Mouse (Mus musculus): ENCODE data around the gene Rerg. TPM values are rescaled to one million over a fixed set of nuclear protein-coding genes. Genes with fewer than 3 reads are reported as not detected.
A peak's percentile ranks its signal among the peaks of the same experiment; 100 is the strongest.

Gene Rerg
- total RNA-seq (2021) = 1 to 10 TPM; 2.8 to 3.8 TPM
- long read RNA-seq, experiment 1, transcript Rerg-202 (5 exons, 2,262 nt) = major isoform, 9 of 9 reads
- long read RNA-seq, experiment 1, partial matches to known transcripts = 0 of 9 reads
- long read RNA-seq, experiment 1, other reads (novel, unspliced or antisense) = 0 of 9 reads
- long read RNA-seq, experiment 2, transcript Rerg-202 (5 exons, 2,262 nt) = major isoform, 5 of 5 reads
- long read RNA-seq, experiment 2, partial matches to known transcripts = 0 of 5 reads
- long read RNA-seq, experiment 2, other reads (novel, unspliced or antisense) = 0 of 5 reads

DNA sequence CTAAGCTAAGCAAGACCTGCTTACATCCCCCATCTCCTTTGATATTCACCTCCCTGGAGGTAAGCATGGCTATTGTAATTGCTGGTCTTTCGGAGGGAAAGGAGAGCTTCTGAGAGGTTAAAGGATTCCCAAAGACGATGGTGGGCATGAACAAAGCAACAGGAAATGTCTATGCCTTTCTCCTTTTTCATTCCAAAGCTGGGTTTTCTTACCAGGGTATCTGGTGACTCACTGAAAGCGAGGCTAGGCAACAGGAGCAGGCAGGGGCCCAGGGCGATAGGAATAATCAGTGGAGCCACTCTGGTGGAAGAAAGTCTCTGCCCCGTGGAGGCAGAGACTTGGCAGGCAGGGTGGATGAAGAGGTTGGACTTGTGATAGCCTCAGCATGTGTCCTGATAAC is at the start of gene Rerg:
TSS of gene Rerg (minus strand) at position 272 of the 400 bp plus-strand sequence.
- no peak for DNase-seq

DNA sequence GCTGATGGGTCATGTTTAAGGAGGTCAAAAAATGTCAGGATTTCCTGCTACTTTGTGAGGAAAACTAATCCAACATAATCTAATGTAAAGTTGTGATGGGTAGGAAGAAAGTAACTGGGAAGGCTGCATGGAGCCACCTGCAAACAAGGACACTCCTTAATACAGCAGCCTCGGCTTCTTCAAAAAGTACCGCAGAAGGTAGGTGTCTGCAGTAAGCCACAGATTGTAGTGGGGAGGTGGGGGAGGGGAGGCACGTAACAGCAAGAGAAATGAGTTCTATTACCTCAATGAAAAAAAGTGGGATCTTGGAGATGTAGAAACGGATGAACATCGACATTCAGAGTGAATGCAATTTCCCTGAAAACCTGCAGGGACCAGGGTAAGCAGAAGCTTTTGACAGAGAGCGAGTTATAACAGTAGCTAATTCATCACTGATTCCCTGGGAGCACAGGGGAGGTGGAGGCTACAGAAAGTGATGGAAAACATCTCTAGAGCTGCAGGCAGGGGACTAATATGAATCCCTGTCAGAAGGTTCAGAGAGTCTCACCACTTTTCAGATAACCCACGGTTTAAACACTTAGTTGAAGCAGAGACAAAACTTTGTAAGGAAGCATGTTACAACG is 47.7 kb upstream of the Rerg start:
- no peak for DNase-seq

DNA sequence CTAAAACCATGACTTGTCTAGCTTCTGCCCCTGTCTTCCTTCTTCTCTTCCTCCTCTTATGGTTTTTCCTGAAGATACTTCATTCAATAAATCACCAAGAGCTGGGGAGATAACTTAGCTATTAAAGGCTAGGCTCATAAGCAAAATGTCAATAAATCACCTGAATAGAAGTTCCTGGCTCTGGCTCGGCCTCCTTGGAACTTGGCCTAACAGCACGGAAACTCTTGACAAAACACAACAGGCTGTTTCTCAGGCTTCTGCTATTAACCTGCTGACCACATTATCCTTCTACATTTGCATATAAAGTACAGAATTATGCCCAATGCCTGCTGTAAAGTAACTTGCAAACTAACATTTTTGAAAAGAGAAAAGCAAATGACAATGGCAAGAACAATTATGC is 41.1 kb upstream of the Rerg start:
- DNase-seq = no peak

DNA sequence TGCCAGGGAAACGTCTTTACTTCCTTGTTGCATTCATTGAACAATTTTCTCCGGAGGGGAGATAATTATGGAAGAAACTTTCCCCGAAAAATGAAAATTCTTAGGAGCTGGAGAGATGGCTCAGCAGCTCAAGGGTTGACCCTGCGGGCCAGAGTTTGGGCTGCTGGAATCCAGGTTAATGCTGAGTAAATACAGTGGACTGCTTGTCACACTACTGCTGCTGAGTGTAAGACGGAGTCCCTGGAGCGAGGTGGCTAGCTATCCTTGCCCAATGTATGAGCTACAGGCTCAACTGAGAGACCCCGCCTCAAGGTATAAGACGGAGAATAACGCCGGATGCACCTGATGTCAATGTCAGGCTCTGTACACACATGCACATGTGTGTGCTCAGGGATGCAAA is 40.7 kb upstream of the Rerg start:
- DNase-seq = no peak

DNA sequence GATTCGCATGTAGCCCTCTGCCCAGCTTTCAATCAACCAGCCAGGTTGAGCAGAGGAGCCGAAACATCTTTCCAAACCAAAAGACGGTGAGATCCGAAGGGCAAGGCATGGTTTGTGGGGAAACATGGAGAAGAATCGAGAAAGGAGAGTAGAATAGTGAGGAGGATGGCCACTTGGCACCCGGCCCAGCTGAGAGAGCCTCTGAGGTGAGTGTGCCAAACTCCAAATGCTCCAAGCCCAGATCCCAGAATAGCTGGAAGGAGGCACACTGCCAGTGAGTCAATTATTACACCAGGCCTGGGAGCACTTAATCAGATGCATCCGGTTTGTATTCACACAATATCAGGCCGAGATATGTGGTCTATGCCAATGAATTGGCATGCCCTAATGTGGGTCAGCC is 39.7 kb upstream of the Rerg start:
- DNase-seq = peak; percentile 63

DNA sequence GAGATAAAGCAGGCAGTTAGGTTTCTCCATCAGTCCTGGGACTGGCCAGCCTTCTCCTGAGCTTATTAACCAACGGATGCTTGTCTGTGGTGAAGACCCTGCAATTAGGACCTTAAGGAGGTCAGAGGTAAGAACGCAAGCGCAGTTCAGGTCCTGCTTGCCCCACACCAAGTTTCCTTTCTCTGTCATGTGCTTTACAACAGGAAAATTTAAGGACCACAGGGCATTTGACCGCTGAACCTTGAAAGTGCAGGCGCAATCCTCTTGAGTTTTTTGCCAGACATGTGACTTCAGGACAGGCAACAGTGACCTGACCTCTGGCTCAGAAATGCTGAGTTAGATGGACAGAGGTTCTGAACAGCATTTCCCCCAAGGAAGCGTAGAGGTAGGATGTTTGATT is 36.8 kb upstream of the Rerg start:
- no peak for DNase-seq

DNA sequence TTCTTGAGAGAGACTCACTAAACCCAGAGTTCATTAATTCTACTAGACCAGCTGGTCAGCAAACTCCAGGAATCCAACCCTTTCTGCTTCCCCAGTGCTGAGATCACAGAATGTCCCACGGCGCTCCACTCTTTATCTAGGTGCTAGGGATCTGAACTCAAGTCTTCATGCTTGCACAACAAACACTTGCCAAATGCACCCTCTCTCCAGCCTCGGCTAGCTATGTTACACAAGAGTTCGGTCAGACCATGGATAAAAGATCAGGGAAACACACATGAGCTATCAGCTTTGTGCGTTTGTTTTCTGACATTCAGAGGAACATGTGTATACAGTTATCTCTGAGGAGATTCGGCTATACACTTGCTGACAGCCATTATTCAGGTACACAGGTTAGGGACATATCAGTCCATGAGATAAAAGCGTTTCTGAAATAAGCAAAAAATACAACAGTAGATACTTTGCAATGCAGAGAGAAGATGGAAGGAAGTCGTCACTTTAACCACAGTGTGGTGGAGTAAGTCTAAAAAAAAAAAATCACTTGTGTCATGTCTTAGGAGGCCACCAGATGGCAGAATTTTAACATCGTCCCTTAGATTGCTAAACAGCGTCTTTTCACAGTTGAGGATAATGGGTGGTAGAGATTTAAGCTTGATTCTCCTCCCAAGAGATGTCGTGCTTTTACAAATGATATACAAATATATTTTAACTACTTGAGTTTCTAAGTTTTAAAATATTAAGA is 35.5 kb upstream of the Rerg start:
- DNase-seq = no peak

DNA sequence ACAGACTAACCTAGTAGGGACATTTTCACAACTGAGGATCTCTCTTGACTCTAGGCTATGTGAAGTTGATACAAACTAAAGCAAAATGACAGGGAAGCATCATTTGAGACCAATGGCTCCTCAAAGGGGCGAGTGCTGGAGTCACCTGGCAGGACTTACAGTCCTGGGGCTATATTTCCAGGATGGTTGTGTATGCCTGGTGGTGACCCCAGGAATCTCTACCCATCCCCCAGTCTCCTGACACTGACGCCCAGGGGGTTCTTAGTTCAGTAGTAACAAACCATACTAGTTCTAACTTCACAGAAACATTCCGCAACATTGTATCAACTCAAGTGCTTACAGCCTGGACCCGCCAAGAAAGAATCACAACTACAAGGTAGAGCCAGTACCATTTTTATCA is 32.4 kb upstream of the Rerg start:
- DNase-seq = no peak

DNA sequence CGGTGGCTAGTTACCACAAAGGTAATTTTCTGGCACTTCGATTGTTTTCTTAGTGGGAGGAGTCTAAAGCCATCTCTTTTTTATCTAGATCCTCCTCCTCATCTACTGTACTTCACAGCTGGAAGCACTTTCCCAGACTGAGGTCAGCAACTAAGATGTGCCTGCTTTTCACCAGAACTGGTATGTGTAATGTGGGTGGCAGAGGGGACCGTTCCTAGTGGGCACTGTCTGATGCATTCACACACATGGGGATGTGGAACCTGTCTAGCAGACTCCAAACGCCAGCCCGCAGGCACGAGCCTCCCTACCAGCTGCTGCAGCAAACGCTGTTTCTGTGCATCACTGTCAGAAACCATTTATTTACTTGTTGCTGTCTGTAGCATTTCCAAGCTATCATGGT is 31.3 kb upstream of the Rerg start:
- no peak for DNase-seq

DNA sequence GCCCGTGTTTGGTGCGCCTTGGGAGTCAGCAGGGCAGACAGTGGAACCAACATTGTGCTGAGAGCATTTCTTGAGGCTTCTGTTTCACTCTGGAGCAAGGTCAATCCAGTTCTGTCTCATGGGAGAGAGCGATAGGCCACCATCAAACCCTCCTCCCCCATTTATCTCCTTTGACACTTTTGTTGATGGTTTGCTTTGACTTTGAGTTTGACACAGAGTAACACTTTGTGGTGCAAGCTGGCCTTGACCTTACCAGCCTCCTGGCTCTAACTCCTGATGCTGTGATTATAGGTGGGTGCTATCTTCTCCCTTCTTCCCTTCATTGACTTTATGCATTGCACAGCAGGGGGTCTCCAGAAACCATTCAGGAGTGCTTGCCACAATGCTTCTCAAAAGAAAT is 30.9 kb upstream of the Rerg start:
- DNase-seq = no peak

DNA sequence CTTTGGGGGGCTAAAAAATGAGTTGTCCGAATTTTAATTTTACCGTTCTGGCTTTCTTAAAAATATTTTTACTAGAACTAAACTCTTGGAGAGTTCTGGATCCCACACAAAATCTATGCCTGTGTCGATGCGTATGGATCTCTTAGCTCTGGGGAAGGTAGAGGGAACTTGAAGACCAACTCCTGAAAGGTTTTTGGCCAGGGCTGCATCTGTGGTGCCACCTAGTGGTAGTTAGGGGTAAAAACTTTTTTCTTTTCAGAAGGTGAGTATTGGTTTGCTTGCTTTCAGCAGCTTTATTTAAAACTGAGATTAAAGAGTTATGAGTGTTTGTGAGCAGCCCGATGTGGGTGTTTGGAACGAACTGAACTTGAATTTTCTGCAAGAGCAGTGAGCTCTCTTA is 21.8 kb upstream of the Rerg start:
- DNase-seq = no peak

DNA sequence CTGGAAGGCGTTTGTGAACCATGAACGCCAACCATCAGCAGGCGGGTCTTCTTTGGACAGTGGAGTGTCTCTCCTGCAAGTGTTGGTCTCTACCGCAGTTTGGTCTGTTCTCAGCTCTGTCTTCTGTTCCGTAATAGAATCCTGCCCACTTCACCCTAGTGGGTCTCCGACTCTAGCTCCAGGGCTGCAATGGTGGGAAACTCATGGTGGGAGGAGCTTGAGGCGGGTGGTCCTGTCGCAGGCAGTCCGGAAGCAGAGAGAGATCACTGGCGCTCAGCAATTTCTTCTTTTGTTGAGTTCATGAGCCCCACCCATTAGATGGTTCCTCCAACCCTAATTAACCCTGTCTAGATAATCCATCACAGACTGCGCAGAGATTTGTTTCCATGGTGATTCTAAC is 20.7 kb upstream of the Rerg start:
- DNase-seq = no peak

DNA sequence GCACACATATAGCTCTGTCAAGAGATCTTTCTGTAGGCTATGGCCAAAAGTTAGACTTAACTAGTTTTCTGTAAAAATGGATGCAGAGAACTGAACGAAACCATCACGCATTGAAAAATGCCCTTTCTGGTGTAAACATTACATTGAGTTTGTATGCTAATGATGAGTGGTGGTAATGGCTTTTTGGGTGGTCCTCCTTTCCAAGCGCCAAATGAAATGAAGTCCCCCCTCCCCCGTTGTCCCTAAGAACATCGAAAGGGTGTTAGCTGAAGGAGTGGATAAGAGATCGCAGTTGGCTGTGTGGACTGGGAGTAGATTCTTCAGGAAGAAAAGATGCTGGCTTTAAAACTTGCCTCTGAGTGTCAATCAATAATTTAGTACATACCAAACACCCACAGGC is 20.3 kb upstream of the Rerg start:
- no peak for DNase-seq

DNA sequence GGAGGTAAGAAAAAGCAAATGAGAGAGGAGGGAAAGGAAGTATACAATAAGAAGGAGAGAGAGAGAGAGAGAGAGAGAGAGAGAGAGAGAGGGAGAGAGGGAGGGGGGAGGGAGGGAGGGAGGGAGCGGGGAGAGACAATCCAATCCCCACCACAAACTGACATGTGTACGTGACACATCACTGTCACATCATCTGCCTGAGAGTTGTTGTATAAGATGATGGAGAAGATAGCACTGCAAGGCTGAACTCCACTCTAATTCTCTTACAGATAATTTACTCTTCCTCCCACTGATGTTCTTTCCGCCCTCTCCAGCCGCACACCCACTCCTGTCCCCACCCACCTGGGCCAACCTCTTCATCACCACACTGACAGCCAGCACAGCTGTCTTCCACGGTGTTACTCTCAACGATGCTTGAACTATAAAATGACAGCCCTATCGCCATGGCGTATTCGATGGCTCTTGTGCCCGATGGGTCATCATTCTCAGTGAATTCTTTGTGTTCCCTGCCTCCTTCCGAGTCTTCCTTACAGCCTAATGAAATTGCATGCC is 18.2 kb upstream of the Rerg start:
- DNase-seq = no peak

DNA sequence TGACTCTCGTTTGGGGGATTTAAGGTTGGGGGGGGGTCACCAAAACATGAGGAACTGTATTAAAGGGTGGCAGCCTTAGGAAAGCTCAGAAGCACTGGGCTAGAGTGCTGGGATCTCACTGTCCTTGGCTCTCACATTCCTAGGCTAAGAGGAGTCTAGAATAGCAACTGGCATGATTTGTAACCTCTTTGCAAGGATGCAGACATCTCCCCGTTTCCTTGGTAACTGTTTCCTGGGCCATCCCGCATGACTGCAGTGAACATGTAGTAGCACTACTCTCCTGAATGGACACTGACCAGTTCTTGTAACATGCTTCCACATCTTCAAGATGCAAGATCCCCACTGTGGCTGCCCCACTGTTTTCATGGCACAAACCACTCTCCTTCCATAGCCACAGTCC is 17.1 kb upstream of the Rerg start:
- no peak for DNase-seq

DNA sequence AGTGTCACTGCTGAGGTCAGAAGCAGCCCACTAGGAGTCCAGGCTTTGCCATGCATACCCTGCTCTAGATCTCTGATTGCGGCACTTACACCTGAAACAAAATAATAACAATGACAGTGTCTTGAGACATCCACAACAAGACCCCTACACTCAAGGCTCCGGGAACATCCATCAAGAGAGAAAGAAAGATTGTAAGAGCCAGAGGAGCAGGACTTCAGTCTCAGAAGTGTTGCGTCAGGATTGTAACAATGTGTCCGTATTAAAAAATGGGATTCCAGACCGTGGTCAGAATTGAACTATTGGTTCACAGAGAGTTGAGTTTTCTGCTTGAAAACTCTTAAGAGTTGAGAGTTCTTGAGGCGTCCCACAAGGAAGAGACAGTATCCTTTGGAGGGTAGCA is 10.3 kb upstream of the Rerg start:
- DNase-seq = no peak

DNA sequence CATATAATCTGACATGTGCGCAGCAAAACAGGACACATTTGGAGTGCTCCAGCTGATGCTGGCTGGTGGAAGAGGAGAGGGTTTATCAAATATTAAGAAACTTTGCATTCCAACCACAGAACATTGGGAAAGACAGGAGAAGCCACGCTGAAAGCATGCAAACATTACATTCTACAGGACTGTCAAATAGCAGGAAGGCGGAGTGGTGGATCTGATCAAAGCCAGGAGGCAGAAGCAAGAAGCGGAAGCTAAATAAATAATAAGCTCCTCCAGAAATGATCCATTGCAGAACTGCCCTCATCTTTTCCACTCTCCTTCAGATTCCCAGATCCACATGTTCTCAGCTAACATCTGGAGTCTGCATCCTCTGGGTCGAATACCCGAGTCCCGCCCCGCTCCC is 9.8 kb upstream of the Rerg start:
- no peak for DNase-seq

DNA sequence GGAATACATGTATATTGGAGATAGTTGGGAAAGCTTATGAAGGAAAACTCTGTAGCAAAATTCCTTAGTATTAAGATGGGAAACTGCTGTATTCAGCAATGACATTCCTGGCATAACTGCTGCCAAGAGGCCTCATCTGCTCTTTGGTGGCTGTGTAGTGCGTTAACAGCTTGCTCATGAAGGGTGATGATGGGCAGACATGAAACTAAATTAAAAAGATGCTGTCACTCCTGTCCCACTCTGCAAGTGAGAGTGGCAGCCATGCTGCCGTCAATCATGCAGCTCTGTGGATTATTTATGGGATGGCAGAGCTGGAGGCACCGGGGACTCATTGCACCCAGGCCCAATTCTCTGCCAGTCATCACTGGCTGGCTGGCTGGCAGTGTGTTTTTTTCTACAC is 8.7 kb upstream of the Rerg start:
- no peak for DNase-seq

DNA sequence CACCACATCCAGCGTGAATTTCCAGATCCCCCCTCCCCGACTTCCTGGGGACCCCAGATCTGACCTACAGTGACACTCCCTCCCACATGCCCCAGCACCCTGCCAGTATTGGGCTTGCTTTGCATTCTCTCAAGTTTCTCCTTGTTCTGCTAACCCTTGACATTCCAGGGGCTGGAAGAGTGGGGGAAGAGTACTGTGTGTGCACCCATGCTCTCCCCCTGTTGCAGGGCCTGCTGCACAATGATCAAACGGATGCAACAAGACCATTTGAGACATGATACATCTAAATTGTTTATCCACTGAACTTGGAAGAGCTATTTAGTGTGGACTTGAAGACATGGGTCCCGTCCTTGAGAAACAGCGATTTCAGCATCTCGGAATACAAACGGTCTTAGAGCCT is 349 bp upstream of the Rerg start:
- no peak for DNase-seq

DNA sequence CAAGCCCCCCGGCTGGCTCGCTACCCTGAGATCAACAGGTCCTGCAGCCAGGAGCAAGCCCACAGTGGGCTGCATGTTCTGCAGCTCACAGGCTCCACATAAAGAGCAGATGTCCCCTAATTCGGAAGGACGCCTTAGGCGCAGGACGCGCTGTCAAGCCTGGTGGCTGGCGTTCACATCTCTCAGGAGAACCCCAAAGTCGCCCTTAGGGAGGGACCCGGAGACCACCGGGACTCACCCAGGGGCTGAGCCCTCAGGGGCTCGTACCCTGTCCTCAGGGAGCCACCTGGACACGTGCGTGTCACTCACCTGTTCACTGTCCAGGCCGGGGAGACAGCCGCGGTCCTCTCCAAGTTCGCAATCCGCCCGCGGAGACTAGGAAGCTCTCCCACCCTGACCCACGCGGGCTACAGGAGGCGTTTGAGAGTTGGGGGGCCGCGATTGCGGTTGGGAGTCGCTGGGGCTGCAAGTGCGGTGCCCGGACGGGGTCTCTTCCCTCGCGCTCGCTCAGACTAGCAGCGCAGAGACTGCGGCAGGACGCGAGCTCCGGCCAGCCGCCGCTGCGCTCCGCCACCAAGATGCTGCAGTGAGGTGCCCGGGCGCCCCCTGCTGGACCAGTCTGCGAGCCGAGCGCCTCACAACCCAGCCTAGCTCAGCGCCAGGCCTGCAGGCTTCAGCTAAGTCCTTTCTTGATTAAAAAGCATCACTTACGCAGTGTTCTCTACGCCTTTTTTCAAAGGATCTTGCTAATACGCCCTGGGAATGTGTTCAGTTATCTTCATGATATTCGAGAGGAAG is 927 bp downstream of the Rerg start:
- peak; percentile 98 for DNase-seq

DNA sequence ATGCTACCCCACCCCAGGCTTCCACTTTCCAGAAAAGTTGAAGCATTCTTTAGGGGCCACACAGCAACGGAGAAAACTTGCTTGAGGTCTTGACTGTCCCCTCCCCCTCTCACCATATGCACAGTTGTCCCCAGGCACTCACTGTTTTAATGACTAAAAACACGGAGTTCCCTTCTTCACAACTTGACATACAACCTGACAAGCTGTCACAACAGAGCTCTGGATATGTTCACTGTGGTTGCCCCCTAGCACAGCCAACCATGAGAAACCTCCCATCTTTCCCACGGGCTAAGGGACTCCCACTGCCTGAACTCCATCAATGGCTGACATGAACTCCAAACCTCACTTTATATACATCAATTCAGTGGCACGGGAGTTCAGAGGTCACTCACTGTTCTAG is 3.5 kb downstream of the Rerg start:
- DNase-seq = no peak

DNA sequence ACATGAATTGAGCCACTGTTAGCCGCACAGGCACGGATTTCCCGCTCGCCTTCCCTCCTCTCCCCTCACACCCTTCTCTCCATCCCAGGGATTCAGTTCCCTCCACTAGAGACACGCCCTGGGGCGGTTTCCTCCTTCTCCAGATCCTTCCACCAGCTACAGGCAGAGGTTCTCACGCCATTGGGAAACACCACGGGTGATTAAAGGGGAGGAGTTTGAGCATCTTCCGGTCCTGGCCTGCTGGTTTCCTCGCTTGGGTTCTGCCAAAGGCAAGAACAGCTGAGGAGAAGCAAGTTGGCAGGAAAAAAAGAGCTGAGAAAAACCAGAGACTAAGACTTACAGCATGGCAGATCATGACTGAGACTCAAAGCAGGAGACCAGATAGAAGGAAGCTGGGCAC is 6.7 kb downstream of the Rerg start:
- DNase-seq = no peak

DNA sequence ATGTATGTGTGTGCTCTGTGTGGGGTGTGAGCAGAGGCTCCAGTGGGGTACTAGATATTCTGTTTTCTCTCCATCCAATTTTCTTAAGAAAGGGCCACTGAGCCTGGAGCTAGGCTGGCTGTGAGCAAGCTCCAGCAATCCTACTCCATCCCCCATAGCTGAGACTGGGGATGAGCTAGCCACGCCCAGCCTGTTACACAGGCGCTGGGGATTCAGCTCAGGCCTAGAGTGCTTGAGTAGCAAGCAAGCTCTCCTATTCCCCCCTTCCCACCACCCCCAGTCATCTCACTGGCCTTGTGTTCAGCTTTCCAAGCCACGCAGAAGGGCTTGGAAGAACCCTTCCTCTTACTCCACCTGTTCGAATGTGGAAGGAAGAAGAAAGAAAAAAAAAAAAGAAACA is 7.2 kb downstream of the Rerg start:
- no peak for DNase-seq
